Mouse (Mus musculus): ENCODE measurements at regions not wholly inside any gene's neighbourhood (a gene's known extent, or its start where the extent isn't known, plus 50 kb on each side); places are given as distances from the start of the nearest gene placed in this dataset.
A peak's percentile ranks its signal among the peaks of the same experiment; 100 is the strongest.

GRCm38 (mm10) chr2:159708141-159708540 lies 625.8 kb downstream of the Gm826 start:
- DNase-seq = peak; percentile 98

- DNase-seq = peak; percentile 80
Measured at GRCm38 (mm10) chr2:159714633-159715032, 619.3 kb downstream of the Gm826 start.

GRCm38 (mm10) chr2:159718738-159719137 lies 615.2 kb downstream of the Gm826 start:
- peak; percentile 88 for DNase-seq

GRCm38 (mm10) chr2:159725158-159726076 lies 608.5 kb downstream of the Gm826 start:
- DNase-seq = peak; percentile 79

GRCm38 (mm10) chr2:159729301-159729700 lies 604.7 kb downstream of the Gm826 start:
- DNase-seq = no peak

- no peak for DNase-seq
Measured at GRCm38 (mm10) chr2:159730221-159730620, 603.7 kb downstream of the Gm826 start.

GRCm38 (mm10) chr2:159731305-159731704 lies 602.7 kb downstream of the Gm826 start:
- DNase-seq = peak; percentile 79

GRCm38 (mm10) chr2:159732413-159732812 lies 601.5 kb downstream of the Gm826 start:
- DNase-seq = peak; percentile 92

- no peak for DNase-seq
Measured at GRCm38 (mm10) chr2:159734576-159734975, 599.4 kb downstream of the Gm826 start.

- DNase-seq = peak; percentile 92
Measured at GRCm38 (mm10) chr2:159755541-159756011, 578.4 kb downstream of the Gm826 start.

GRCm38 (mm10) chr2:159760806-159761205 lies 573.2 kb downstream of the Gm826 start:
- no peak for DNase-seq

- DNase-seq = no peak
Measured at GRCm38 (mm10) chr2:159763115-159763514, 570.8 kb downstream of the Gm826 start.
